Comparison of ENCODE assay signal across 8 mouse cellular contexts in the genomic region with DNA sequence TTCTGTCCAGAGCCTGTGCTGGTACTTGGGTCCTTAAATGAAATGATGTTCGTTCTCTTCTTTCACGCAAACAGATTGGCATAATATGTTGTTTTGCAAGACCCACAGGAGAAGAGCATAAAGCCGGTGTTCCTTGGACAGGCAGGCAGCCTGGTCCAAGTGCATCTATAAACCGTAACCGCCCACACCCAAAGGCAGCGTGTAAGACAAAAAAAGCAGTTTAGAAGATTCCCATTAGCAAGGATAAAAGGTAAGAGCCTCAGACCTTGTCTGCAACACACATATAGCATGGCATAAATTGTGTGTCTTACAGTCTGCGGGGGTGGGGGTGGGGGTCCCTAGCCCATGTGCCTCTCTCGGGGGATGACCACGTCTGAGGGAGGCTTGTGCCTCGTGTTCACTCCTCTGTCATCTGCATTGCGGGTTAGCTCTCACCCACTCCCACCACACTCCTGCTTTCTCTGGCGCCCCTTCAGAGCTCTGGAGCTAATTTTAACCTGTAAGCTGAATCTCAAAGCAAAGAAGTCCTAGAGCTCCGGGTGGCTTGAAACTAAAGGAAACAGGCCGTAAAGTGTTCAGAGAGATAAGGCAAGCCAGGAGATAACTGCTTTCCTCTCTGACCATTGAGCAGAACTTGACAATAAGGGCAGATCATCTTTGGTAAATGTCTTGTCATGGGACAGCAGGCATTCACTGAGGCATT. TPM values are rescaled to one million over a fixed set of nuclear protein-coding genes. Genes with fewer than 3 reads are reported as not detected.
DNase-seq lines count a peak whose midpoint lies in the region; ATAC-seq and TF ChIP-seq lines count a peak whose summit lies in the region.

No protein-coding gene starts in this region.

- 64% methylated on average over 14 of the region's 14 CpGs for WGBS in forebrain, embryonic 10.5 days
- 57% methylated on average over 14 of the region's 14 CpGs for WGBS in neural tube, embryonic 15.5 days

- peak overlapping the region; percentile 87 for H3K27ac ChIP-seq in forebrain, embryonic 10.5 days
- H3K27ac ChIP-seq in left cerebral cortex, adult 2 months: peak overlapping the region; percentile 89
- H3K27ac ChIP-seq in neural tube, embryonic 15.5 days (replicated peaks): peak overlapping the region; percentile 76

- peaks cover 62% of the 10 kb centered on the region for H3K4me1 ChIP-seq in forebrain, embryonic 10.5 days
- peaks cover 28% of the 10 kb centered on the region for H3K4me1 ChIP-seq in neural tube, embryonic 15.5 days

- intact Hi-C loops in left cerebral cortex, adult 2 months (cut with DNase I): loop anchor here (2.0 kb wide), 1 partner anchor 49 kb away; a partner anchor contains a TSS

- TF ChIP-seq CTCF in left cerebral cortex, adult 2 months (IDR thresholded peaks at IDR 0.05): no peak

- H3K27me3 ChIP-seq in forebrain, embryonic 10.5 days (ENCODE audit: poor library complexity, severe bottlenecking): peaks cover 23% of the 10 kb centered on the region
- no peaks in the 10 kb centered on the region for H3K27me3 ChIP-seq in neural tube, embryonic 15.5 days (replicated peaks)

- no peaks in the 10 kb centered on the region for H3K36me3 ChIP-seq in forebrain, embryonic 10.5 days (replicated peaks)
- H3K36me3 ChIP-seq in neural tube, embryonic 15.5 days: no peaks in the 10 kb centered on the region

- ATAC-seq in neural tube, embryonic 15.5 days (ENCODE audit: low FRiP score): no peak

- H3K4me2 ChIP-seq in neural tube, embryonic 15.5 days: no peak overlapping the region

- peak overlapping the region; percentile 31; the same call in 1 of the 2 replicates for H3K4me3 ChIP-seq in forebrain, embryonic 10.5 days
- no peak overlapping the region for H3K4me3 ChIP-seq in left cerebral cortex, adult 2 months
- H3K4me3 ChIP-seq in neural tube, embryonic 15.5 days (replicated peaks): no peak overlapping the region

- no peak overlapping the region for H3K9ac ChIP-seq in neural tube, embryonic 15.5 days (replicated peaks)

- H3K9me3 ChIP-seq in forebrain, embryonic 10.5 days: peaks cover 11% of the 10 kb centered on the region
- H3K9me3 ChIP-seq in neural tube, embryonic 15.5 days (replicated peaks): no peaks in the 10 kb centered on the region

- peak; percentile 57 for DNase-seq in layer of hippocampus, adult 11-12 months (ENCODE audit: low spot score)
- no peak for DNase-seq in layer of hippocampus, postnatal 14 days (ENCODE audit: low spot score in 2 of 2)
- no peak for DNase-seq in forebrain, embryonic 10.5 days (ENCODE audit: extremely low spot score, low spot score)
- DNase-seq in left cerebral cortex, adult 2 months (ENCODE audit: extremely low spot score in 1 of 2, low spot score in 2 of 2): peak in 1 of 2 experiments; percentile 70
- no peak for DNase-seq in natural killer cell, adult 2 months (ENCODE audit: low spot score in 2 of 2)
- no peak for DNase-seq in urinary bladder, postnatal 4 days (ENCODE audit: low spot score in 2 of 2)
- no peak for DNase-seq in cerebellum, adult 9-10 months

RNA-seq across cellular contexts. Expression of a gene that starts 29.7 kb away (rescaled TPM):
- total RNA-seq in layer of hippocampus, postnatal 14 days (2021): 10 to 100 TPM; 22.7 to 23.4 TPM
- 10.1 and 10.5 TPM in 2 replicates for polyA plus RNA-seq in forebrain, embryonic 10.5 days (2016; fragmentation: Nextera tagmentation; extraction: Ambion mirVana)
- 10 to 100 TPM; 15.8 to 17.8 TPM for total RNA-seq in left cerebral cortex, adult 2 months (2021)
- polyA plus RNA-seq in neural tube, embryonic 15.5 days (2015; fragmentation: Nextera tagmentation; extraction: Ambion mirVana): 6.5 and 8.2 TPM in 2 replicates

RNA-seq across cellular contexts. Expression of a gene that starts 49.2 kb away (rescaled TPM):
- 10 to 100 TPM; 79.4 to 82.4 TPM for total RNA-seq in layer of hippocampus, postnatal 14 days (2021)
- 8.2 and 10.6 TPM in 2 replicates for polyA plus RNA-seq in forebrain, embryonic 10.5 days (2016; fragmentation: Nextera tagmentation; extraction: Ambion mirVana)
- total RNA-seq in left cerebral cortex, adult 2 months (2021): 100 to 1,000 TPM; 102 to 105 TPM
- 10.3 and 12.9 TPM in 2 replicates for polyA plus RNA-seq in neural tube, embryonic 15.5 days (2015; fragmentation: Nextera tagmentation; extraction: Ambion mirVana)
